Mouse (Mus musculus) layer of hippocampus, adult 2 months (tissue): ENCODE results near the gene Ephb1. TPM values are rescaled to one million over a fixed set of nuclear protein-coding genes. Genes with fewer than 3 reads are reported as not detected.
A peak's percentile ranks its signal among the peaks of the same experiment; 100 is the strongest.

Experiments used
- DNase-seq, 2 experiments: peaks; one replicate each; pipeline ENCODE4 v3.0.0; 2022; ENCODE audit warnings: low spot score in 2 of 2
- H3K27ac ChIP-seq: fragments of 200-600 bp; 2 replicates; pipeline ENCODE4 v1.8.1; 2022
- H3K4me3 ChIP-seq: fragments of 200-600 bp; 2 replicates; pipeline ENCODE4 v1.8.1; 2022; ENCODE audit warnings: mild to moderate bottlenecking
- CTCF ChIP-seq: fragments of 200-600 bp; conservative IDR thresholded peaks from 2 replicates; pipeline ENCODE4 v1.8.1; 2022; ENCODE audit warnings: antibody characterized with exemption, mild to moderate bottlenecking, moderate library complexity
- total RNA-seq, 2 experiments: library from RNA; stranded (reverse); gene quantifications; 2 replicates each; pipeline ENCODE4 v1.2.3; 2021

Ephb1 gene
- total RNA-seq, 2 experiments from 2014 or later, result 23.5 to 26.3 TPM

DNA sequence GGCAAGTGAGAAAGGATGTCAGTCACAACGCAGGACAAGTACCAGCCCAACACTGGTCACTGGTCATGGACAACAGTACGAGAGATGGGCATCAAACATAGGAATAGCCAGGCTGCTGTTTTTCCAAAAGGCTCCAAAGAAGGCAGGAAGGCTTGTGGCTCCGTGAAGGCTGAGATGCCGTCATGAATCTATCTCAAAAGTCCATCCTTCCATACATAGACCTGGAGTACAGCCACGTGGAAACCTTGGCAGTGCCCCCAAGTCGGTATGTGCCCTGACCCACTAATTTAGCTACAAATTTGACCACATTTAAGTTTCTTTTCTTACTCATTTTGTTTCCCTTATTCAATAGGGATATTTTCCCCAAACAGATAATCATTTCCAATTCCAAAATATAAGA is 329.4 kb downstream of the Ephb1 start:
- Histone ChIP-seq H3K4me3 (no peak overlapping the region), H3K27ac (no peak overlapping the region)
- TF ChIP-seq CTCF, result no peak
- no peak for DNase-seq

DNA sequence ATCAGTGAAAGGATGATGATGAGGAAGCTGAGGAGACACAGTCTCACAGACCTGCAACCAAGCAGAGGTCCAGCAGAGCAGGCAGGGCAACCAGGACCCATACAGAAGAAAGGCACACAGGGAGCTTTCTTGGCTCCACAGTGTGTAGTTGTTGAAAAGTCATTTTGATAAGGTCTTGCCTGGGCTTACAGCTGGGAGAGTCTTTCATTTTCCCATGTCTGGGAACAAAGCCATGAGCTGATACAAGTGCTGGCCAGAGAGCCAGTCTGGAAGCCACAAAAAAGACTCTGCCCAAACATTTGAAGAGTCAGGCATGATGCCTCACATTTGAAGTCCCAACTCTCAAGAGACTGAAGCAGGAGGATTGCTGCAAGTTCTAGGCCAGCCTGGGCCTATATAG is 339.0 kb downstream of the Ephb1 start:
- Histone ChIP-seq H3K4me3 (no peak overlapping the region), H3K27ac (no peak overlapping the region)
- no peak for TF ChIP-seq CTCF
- no peak for DNase-seq

DNA sequence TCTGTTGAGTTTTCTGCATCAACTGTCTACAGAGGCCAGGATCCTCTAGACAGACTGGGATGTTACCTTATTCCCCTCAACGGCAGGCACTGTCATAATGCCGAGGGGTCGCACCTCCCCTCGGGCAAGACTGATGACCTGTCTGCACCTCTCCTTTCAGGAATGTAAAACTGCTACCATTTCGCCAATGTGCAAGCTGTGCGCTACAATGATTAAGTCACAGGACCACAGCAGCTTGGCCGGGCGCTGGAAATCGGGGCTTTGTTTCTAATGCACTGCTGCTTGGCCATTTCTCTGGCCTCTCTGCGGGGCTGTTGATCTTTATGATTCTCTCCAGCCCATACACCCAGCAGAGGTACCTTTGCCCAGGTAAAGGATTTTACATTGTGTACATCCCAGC is 346.8 kb downstream of the Ephb1 start:
- TF ChIP-seq CTCF, result no peak
- no peak for DNase-seq
- H3K4me3 ChIP-seq, result no peak overlapping the region
- no peak overlapping the region for H3K27ac ChIP-seq

DNA sequence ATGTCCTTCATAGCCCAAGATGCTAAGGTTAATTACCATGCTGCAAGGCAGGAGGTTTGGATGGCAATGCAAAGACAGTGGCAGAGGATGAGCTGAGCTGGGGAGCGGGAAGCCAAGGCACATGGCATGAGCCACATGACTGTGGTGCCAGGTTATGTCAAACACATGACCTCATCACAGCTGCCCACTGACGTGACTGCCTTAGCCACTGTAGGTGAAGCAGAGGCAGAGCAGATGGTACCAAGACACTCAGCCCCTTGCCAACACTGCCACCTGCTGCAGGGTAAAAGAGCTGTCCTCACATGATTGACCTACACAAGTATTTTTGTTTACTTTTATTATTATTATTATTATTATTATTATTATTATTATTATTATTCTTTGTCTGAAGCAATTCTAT is 348.0 kb downstream of the Ephb1 start:
- no peak for DNase-seq
- Histone ChIP-seq H3K27ac (no peak overlapping the region), H3K4me3 (no peak overlapping the region)
- peak; percentile 73 for TF ChIP-seq CTCF

DNA sequence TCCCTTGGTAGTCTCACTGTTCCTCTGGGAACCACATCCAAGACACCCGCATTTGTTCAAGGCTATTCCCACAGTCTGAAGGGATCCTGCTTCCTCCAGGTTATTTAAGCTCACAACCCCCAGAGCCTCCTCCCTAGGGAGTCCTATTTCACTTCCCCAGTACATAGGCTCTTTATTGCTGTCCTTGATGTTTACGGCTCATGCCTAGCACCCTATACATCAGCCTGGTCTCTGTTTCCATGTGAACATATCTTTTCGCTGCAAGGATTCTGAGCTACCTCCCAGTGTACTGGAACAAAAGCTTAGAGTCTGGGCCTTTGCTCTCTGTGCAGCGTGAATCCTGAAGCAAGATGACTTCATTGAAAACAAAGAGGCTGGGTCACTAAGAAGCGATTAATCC is 351.6 kb downstream of the Ephb1 start:
- no peak overlapping the region for H3K4me3 ChIP-seq
- DNase-seq, result no peak
- H3K27ac ChIP-seq, result no peak overlapping the region
- no peak for TF ChIP-seq CTCF

DNA sequence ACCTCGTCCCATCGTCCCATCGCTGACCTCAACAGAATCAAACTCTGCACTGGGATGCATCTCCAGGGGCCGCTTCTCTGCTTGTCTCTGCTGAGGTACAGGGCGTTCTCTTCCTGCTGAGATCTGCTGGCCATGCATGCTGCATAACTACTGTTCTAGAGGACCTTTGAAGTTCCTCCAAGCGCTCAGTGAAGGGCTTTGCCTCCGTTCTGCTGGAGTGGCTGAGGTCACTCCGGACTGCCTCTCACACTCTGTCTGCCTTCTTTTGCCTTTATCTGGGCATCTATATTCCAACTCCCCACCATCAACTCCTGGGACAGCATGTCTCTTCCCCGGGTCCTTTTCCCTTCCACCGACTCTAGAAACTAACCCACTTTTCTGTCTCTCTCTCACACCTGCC is 352.3 kb downstream of the Ephb1 start:
- no peak for TF ChIP-seq CTCF
- Histone ChIP-seq H3K27ac (no peak overlapping the region), H3K4me3 (no peak overlapping the region)
- no peak for DNase-seq

DNA sequence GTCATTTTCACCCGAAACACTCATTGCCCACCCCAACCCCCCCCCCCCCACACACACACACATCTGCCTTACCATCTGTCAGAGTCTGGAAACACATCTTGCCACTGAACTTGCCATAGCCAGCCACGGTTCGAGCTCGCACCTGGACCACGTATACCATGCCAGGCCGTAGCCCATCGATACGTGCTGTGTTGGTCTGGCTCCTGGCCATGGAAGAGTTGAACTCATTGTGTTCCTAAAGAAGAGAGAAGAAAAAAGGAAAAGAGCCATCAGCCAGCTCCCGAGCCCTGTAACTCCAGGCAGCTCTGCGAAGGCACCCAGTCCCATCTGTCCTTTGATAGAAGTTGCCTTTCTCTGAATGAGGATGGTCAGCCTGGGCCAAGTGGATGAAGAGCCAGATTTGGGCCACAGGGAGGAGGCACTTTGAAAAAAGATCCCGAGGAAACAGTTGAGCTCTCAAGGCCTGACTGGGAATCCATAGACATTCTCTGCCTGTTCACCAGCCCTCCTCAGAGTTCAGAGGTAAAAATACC is 352.8 kb downstream of the Ephb1 start:
- Histone ChIP-seq H3K27ac (no peak overlapping the region), H3K4me3 (no peak overlapping the region)
- DNase-seq, result no peak
- TF ChIP-seq CTCF, result no peak

DNA sequence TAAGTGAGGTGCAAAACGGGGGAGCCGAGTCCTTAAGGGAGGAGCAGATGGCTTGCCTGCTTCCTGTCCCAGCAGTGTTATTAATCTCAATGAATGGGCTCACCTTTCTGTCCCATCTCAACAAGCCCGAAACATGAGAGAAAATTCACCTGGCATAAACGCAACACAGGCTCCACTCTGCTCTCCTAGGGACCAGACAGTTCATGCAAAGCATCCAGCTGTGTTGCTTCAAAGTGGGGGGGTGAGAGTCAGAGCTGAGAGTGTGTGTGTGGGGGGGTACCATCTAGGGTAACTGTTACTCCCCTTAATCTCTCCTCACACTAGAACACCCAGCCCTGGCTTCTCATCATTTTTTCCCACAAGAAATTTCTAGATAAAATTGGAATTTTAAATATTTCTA is 354.8 kb downstream of the Ephb1 start:
- no peak overlapping the region for H3K4me3 ChIP-seq
- no peak for DNase-seq
- TF ChIP-seq CTCF, result no peak
- H3K27ac ChIP-seq, result no peak overlapping the region

DNA sequence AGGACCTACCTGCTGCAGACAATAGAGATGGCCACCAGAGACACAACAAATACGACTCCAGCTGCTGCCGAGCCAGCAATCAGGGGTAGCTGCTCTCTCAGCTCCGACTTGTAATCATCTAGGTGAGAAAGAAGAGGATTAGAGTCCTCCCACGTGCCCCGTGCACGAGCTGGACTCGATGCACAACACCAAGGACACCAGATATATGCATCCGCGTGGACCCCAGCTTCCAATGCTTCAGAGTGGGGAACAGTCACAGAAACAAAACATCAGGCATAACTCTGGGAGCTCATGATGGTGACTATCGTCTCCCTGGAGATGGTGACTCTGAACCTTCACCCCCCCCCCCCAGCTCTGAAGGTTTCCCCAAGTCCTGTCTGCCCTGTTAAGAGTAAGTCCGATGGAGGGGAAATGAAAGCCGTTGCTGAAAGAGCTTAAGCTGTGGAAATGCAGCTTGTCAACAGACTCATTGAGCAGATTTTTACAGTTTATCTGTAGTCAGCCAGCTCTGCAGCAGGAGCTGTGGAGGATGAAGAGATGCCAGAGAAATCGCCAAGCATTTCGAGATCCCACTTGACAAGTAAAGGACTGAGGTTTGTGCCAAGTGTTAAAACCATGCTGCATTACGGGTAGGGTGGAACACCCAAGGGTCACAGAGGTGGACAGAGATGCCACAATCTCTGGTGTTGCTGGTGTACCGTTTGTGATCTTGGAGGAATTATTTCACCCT is 357.6 kb downstream of the Ephb1 start:
- TF ChIP-seq CTCF, result no peak
- Histone ChIP-seq H3K27ac (no peak overlapping the region), H3K4me3 (no peak overlapping the region)

DNA sequence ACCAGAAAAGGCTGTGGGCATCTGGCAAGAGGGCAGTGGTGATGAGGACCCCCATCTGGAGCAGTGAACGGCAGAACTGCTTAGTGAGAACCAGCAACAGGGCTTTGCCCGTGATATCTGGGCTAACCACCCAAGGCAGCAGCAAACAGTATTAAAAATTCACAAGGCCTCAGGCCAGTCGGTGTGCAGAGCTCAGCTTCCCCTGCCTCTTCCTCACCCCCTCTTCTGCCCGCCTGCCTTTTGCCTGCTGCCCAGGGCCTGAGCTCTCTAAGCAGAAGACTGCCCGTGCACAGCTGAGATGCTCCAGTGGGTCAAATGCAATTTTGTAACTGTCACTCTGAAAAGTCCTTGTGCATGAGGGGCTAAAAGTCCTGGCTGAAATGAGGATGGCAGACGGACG is 358.3 kb downstream of the Ephb1 start:
- TF ChIP-seq CTCF, result no peak
- DNase-seq, result no peak
- H3K4me3 ChIP-seq, result no peak overlapping the region
- H3K27ac ChIP-seq, result no peak overlapping the region

More for the DNA sequence above, 357.6 kb downstream of the Ephb1 start:
- DNase-seq, result no peak

DNA sequence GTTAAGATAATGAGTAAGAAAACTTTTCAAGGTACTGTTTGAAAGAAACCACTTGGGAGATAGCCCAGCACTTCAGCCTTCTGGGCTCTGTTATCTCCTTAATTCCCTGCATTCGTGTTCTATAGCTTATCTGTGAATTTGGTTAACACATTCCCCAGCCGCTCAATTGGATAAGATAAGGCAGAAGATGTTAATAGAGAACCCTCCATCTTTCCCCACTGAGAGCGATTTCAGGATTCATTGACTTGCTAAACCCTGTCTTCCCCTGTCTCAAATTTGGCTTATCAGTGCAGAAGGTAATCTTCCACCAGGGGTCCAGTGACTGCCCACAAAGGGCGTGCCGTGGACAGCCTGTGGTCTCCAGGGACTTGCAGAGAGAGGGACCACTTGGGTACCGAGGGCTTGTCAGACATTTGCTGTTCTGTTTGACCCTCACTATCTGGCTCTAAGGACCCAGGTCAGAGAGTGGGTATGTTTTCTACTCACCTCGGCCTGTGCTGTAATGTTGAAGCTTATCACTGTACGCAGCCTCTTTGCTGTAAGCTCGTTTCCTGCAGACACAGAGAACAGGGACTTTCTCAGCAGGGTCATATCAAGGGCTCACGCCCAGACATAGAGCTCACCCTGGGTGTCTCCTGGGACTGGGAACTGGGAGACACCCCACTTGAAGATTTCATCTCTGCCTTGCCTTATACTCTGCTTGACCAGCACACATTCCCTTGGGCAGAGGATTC is 358.9 kb downstream of the Ephb1 start:
- Histone ChIP-seq H3K27ac (no peak overlapping the region), H3K4me3 (no peak overlapping the region)
- TF ChIP-seq CTCF, result no peak
- DNase-seq, result no peak

DNA sequence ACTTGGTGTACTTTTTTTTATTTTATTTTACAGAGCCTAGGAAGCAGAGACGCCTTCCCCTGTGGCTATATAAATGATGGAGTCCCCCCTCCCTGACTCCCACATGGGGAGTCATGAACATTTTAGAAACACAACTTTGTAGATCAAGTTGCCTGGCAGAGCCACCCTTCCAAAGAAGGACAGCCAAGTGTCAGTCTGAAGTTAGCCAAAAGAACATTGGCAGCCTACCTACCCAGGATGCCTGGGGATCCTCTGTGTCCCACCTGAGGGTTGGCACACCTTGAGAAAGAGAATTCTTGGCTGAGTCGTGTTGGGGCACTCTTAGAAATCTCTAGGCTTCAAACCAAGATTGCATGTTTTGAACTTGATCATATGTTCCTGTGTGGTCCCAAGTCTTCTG is 360.4 kb downstream of the Ephb1 start:
- no peak overlapping the region for H3K4me3 ChIP-seq
- H3K27ac ChIP-seq, result no peak overlapping the region
- no peak for DNase-seq
- TF ChIP-seq CTCF, result no peak

DNA sequence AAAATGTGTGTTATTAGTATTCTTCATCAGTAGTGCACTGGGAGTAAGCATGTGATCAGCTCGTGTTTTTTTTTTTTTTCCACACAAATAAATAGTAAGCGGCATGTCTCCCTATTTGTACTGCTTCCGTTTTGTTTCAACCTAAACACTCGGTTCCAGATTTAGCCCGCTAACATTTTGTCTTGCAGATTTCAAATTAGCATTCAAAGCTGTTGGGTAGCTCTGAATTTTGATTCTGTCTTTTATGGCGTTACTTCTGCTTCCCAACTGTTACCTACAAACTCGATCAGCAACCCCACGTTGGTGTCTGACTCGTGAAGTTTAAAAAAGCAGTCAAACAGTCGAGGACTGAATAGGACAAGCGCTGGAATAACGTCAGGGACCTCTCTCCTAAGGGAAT is 363.7 kb downstream of the Ephb1 start:
- DNase-seq, result peak; percentile 16 to 42
- no peak overlapping the region for H3K27ac ChIP-seq
- H3K4me3 ChIP-seq, result no peak overlapping the region
- no peak for TF ChIP-seq CTCF

DNA sequence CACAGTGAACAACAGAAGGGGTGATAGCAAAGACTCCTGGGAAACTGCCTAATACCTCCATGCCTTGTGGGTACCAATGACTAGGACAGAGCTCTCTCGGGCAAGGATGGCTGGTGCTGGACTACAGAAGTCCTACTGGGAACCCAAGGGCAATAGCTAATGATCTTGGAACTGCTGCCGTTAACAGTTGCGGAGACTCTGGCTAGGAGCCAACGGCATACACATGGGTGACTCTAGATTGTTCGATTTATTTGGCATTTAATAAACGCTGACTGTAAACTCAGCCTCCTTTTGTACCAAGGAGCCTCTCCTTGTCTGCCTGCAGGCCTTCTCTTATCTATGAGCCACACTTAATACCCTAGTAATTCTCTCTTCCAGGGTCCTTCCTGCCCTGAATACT is 364.5 kb downstream of the Ephb1 start:
- no peak for TF ChIP-seq CTCF
- no peak for DNase-seq
- Histone ChIP-seq H3K27ac (no peak overlapping the region), H3K4me3 (no peak overlapping the region)
